Mouse (Mus musculus) urinary bladder, adult 18-20 months (tissue): ENCODE measurements at regions not wholly inside any gene's neighbourhood (a gene's known extent, or its start where the extent isn't known, plus 50 kb on each side); places are given as distances from the start of the nearest gene placed in this dataset.

Experiments used
- DNase-seq, 2 experiments: peaks; one replicate each; pipeline ENCODE4 v3.0.0; 2022; ENCODE audit warnings: low spot score in 2 of 2, mixed read lengths in 2 of 2

GRCm38 (mm10) chr3:34764559-34764958 lies 114.4 kb downstream of the Sox2 start:
- no peak for DNase-seq

DNA sequence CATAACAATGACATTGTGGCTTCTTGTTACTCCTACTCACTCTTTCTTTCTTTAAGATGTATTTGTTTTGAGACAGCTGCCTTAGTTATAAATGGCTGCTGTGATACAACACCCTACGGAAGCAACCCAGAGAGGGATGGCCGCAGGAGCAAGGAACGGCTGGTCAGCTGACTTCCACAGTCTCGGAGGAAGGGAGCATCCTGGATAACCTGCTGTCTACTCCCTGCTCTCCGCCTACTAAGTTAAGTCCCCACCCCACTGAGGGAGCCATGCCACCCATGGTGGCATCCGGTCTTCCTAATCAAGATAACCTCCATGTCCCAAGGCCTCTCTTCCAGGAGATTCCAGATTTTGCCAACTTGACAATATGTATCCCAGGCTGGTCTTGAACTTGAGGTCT lies 114.9 kb downstream of the Sox2 start:
- no peak for DNase-seq

DNA sequence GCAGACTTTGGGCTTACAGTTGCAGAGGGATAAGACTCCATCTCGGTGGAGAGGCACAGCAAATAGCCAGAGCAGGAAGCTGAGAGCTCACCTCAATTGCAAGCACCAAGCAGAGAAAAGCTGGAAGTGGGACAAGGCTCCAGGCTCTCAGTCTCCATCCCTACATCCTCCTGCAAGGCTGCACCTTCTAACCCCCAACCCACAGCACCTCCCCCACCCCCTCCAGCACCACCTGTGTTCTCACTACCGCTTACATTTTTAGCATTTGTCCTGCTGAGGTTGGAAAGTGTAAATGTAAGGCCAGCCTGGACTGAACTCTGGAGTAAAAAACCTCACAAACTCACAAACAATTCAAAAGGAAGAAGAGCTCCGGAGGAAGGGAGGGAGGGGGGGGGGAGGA lies 119.6 kb downstream of the Sox2 start:
- DNase-seq = no peak

- no peak for DNase-seq
Measured at GRCm38 (mm10) chr3:34770271-34770670, 120.1 kb downstream of the Sox2 start.

DNA sequence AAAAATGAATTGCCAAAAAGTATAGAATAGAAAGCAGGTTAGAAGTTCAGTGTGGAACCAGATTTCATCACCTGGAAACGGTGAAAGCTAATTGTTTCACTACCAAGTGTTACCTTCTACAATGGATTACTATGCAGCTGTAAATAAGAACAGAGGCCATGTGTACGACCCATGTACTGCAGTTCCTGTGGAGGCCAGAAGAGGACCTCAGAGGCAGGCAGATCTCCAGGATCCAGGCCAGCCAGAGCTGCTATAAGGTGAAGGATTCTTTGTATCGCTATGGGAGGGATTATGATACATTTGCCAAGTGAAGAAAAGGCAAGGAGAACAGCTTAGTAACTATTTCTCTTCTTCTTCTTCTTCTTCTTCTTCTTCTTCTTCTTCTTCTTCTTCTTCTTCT lies 121.8 kb downstream of the Sox2 start:
- no peak for DNase-seq

DNA sequence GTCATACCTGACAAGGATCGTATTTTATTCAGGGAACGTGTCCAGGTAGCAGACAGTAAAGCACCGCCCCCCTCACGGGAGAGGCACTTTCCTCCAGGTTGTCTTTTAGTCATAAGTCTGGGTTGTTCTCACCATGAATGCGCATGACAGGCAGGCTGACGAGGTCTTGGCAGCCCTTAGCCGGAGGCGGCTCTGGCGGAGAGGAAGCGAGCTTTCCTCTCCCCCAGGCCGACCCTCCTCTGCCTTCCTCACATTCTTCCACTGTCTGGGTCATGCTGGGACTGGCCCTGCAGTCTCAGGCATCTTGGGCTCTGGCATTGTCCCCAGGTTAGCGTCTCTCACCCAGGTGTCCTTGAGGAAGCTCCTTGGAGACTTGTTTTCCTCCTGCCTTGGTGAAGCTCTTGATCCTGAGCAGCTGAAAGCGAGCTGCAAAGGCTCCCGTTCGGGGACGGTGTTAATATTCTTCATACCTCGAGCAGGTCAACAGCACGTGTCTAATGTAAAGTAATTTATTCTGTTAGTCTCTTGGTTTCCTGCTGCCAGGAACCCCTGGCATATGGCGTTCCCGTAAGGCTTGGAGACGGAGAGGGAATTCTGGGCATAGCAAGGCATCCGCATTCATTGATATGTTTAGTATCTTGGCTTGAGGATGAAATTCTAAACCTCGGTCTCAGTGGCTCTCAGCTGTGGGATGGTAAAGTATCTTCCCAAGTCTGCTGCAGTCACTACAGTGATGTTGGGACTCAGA lies 123.6 kb downstream of the Sox2 start:
- DNase-seq = no peak

DNA sequence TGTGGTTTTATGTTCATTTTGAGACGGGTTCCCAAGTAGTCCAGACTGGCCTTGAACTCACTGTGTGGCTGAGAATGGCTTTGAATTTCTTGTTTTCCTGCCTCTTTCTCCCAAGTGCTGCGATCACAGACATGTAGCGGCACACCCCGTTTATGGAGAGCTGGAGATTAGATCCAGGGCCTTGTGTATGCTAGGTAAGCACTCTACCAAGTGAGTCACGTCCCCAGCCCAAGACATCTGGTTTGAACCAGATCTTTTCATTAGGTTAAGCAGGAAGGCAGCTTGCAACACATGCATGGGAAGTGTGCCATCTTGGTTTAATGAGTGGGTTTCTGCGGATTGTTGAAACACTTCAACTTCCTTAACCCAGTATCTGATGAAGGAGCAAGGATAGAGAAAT lies 131.6 kb downstream of the Sox2 start:
- DNase-seq = no peak

- no peak for DNase-seq
Measured at GRCm38 (mm10) chr3:34783398-34783797, 133.2 kb downstream of the Sox2 start.

DNA sequence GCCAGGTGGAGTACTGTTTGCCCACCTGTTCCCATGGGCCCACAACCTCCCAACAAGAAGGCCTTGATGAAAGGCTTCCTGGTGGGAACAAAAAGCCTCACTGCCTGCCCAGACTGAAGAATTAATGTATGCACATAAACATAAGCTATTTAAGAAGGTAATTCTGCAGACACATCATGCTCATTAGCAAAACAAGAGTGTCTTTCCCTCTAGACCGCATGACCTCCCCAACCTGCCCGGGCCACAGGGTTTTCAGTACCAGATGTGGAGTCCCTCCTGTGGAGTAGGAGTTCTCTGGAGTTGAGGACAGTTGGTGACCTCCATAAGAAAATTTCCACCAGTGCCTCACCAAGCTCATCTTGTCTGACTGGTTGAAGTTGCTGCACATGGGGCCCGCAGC lies 137.0 kb downstream of the Sox2 start:
- no peak for DNase-seq

DNA sequence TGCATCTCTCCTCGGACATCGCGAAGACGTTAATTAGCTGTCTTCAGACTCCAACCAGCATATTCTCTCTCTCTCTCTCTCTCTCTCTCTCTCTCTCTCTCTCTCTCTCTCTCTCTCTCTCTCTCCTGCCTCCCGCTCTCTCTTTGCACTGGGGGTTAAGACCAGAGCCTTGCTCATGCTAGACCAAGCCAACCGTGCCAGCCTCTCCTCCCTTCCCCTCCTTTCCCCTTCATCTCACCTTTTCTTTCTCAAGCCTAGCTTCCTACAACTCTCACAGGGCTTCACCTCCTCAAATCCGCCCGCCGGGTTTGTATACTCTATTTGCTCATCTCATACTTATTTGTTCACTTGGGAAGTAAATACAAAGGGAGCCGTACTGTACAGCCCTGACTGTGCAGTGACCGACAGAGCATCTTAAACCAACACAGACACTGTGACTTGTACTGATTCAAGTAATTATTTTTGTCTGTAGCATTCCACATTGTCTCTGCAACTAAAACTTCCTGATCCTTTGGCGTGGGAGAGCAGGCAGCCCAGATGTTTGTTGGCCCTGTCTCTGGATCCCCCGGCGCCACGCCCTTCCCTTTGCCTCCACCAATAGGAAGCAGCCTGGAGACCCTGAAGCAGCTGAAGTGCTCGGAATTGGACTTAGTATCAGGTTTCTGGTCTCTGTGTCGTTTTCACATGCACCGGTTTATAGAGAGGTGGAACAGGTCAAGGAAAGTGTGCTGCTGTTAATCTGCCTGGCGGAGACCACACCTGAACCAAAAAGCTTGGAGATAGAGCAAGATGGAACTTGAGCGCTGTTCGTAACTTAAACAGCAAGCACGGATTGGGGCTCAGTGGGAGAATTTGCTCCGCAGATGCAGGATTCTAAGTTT lies 145.1 kb downstream of the Sox2 start:
- DNase-seq = no peak

GRCm38 (mm10) chr3:34795984-34796266 lies 145.7 kb downstream of the Sox2 start:
- DNase-seq = no peak

- DNase-seq = no peak
Measured at GRCm38 (mm10) chr3:34808833-34809232, 158.6 kb downstream of the Sox2 start.

DNA sequence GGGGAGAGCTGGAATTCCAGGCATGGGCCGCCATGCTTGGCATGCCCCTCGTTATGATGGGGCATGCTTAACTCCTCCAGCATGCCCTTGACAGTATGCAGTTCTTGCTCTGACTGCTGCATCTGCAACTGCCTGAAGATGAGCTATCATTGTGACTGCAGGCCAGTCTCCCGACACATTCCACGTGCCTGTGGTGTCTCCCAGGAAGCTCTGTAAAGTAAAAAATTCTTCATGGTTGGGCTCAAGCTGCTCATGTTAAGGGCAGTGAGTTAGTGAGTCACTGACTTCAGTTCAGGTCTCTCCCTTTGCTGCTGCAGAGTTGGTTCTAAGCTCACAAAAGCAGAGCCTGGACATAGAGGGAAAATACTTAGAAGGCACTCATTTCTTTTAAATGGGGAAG lies 161.5 kb downstream of the Sox2 start:
- no peak for DNase-seq

DNA sequence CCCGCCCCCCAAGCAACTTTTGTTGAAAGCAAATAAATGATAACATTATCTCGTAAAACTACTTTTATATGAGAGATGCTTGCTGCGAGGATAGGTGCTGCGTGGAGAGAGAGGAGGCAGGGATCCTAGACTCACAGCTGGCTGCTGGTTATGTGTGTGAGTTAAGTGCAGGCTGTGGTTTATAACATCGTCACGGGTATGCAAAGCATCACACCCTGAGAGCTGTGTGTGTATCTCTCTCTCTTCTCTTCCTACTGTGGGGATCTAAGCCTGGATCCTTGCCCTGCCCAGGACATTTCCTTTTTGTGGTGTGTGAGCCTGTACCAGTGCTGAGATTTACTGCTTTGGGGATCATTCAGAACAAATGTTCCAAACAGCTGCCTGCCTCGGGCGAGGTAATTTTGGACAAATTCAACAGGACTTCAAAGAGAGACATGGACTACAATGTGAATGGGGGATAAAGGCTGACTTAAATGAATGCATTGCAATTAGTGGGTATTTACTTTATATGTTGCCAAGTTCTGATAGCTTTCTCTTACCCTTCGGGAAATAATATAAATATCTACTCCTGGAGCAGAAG lies 162.9 kb downstream of the Sox2 start:
- DNase-seq = no peak

GRCm38 (mm10) chr3:34825036-34825435 lies 174.8 kb downstream of the Sox2 start:
- DNase-seq = peak; percentile 24 to 33

- no peak for DNase-seq
Measured at GRCm38 (mm10) chr3:34826396-34826795, 176.2 kb downstream of the Sox2 start.

DNA sequence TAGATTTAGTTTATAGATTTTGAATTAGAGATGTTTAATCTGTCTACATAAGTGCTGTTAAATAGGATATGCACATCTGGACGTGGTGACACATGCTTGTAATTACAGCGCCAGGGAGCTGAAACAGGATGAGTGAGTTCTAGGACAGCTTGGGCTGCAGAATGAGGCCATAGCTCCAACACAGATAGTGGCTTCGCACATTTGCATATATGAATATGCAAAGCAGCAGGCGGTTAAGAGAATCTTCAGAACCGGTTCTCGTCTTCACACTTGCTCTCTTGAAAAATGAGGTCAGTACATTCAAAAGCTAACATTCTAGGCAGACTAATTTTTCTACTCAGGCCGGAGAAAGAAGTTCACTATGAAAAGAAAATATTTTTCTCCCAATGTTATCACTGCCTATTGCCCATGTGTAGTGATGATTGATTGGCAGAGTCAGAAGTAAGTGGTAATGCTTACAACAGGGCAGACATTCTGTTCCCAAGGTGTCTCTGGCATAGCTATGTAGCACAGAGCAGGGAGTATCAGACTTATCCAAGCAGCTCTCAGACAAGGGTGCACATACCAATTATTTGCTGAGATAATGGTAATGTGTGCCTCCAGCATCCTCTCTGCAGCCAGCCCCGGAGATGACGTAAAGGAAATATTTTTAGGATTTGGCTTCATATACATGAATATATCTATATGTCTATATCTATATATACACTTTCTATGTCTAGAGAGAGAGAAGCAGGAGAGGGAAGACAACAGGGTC lies 178.4 kb downstream of the Sox2 start:
- DNase-seq = no peak

GRCm38 (mm10) chr3:34836741-34837267 lies 186.6 kb downstream of the Sox2 start:
- no peak for DNase-seq

DNA sequence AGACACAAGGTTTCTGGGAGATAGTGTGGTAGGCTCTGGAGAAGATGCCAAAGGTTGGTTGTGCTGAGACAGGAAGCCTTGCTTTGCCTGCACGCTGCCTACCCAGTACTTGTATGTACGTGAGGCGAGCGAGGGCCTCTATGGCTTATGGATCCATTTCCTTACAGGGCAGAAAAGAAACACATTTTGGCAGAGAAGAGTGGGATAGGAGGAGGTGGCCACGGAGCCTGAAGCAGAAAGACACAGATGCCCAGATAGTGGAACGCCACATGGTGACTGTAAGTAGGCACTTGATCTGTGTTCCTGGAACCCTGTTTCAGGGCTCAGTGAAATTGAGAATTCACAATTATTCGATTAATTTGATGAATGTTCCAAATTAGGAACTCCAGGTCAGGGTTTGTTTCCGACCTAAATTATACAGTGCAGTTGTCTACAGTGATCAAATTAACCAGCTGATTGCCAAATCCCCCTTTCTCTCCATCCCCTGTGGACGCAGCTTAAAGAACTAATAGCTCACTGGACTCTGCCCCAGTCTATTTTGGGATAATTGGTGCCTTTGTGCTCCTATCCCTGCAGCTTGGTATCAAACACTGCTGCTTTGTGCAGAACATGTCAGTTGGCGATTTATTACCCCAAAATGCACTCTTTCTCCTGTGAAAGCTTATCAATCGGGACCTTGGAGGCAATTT lies 187.6 kb downstream of the Sox2 start:
- DNase-seq = no peak

DNA sequence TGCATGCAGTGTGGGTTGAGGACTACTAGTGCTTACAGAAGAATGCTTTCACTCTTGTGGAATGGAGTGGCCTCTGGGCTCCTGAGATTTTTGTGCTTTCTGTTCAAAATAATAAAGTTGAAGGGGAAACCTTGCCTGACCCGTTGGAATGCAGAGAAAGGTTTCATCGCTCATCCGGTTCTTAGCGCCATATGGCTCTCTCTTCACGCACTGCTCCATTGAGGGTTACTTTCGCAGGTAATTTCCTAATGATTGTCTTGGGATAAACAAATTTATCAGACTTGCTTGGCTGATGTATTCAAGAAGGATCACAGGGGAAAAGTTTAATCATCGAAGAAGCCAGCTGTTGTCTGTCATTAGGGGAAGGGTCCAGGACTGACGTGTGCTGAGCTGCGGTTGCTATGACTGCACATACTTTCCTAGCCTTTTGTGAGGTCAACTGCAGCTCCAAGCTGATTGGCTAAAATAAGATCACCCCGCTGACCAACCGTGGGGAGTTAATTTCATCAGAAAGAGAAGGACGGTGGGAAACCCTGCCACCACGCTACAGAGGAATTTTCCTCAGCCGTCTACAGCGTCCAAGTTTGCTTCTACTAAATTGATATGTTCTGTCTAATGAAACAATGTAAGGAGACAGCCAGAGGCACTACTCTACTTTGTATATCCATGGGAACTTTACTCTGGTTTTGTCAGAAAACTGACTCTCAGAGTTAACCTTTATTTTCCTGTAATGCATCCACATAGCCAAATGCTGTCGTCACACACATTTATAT lies 210.9 kb downstream of the Sox2 start:
- DNase-seq = no peak
